Mouse (Mus musculus) ES-E14 (cell line): ENCODE measurements around the gene Egfr.

ENCODE experiments used
- CHD2 ChIP-seq: IDR thresholded peaks from 2 replicates; pipeline ENCODE4 v1.6.1; 2014; ENCODE audit warnings: mild to moderate bottlenecking, low read depth, low read length, inconsistent platforms
- HCFC1 ChIP-seq: IDR thresholded peaks from 2 replicates; pipeline ENCODE4 v1.6.1; 2012; ENCODE audit warnings: low read length, inconsistent platforms, borderline replicate concordance; ENCODE audit not compliant: insufficient read depth
- ZC3H11A ChIP-seq: IDR thresholded peaks from 2 replicates; pipeline ENCODE4 v1.6.1; 2012; ENCODE audit warnings: low read depth, mild to moderate bottlenecking, inconsistent platforms, low read length, borderline replicate concordance

GRCm38 (mm10) chr11:16769709-16770303, 17.8 kb downstream of the Egfr start:
- no peak for TF ChIP-seq HCFC1
- no peak for TF ChIP-seq ZC3H11A
- TF ChIP-seq CHD2: no peak
